Mouse (Mus musculus): Measurements from ENCODE around the gene Olfr6. TPM values are rescaled to one million over a fixed set of nuclear protein-coding genes. Genes with fewer than 3 reads are reported as not detected.
"Not testable (repeated sequence)": the region's sequence is repeated elsewhere in the genome, so short reads cannot be mapped to it uniquely, and the experiment has no call there.

The Olfr6 gene
- not detected in 2 replicates for polyA plus RNA-seq (2012; ENCODE audit: insufficient read depth, insufficient read length, low replicate concordance, missing spikeins)

- no peaks in the 10 kb centered on the region for H3K4me1 ChIP-seq (ENCODE audit: control insufficient read depth, insufficient read depth, low read length)
- 91% methylated on average over 1 of the region's 1 CpGs for WGBS
- no peak for TF ChIP-seq CTCF (IDR thresholded peaks at IDR 0.05; ENCODE audit: insufficient read depth, low read depth, low read length)
- H3K4me3 ChIP-seq (ENCODE audit: insufficient read depth, low read depth, low read length), result no peak within 1 kb of the TSS
- H3K27ac ChIP-seq (ENCODE audit: insufficient read depth, low read depth, low read length), result no peak within 1 kb of the TSS
These were observed at the start of gene Olfr6 for GRCm38 (mm10) chr7:106963837-106964236. Gene Olfr6 (minus strand): TSS chr7:106963937.

GRCm38 (mm10) chr7:107005972-107006371 is 42.2 kb upstream of the Olfr6 start, which contains the start of gene Olfr2:
Gene Olfr2 (minus strand): TSS chr7:107006072.
- H3K4me3 ChIP-seq (ENCODE audit: insufficient read depth, low read depth, low read length), result no peak within 1 kb of the TSS

GRCm38 (mm10) chr7:107004169-107004568 is 40.4 kb upstream of the Olfr6 start:
- Histone ChIP-seq H3K4me3 (ENCODE audit: insufficient read depth, low read depth, low read length) (no peak overlapping the region), H3K27ac (ENCODE audit: insufficient read depth, low read depth, low read length) (no peak overlapping the region), H3K4me1 (ENCODE audit: control insufficient read depth, insufficient read depth, low read length) (no peaks in the 10 kb centered on the region)
- 58% methylated on average over 3 of the region's 3 CpGs for WGBS
- TF ChIP-seq POLR2A (IDR thresholded peaks at IDR 0.05; ENCODE audit: insufficient read depth, low read depth, low read length) (no peak), CTCF (IDR thresholded peaks at IDR 0.05; ENCODE audit: insufficient read depth, low read depth, low read length) (no peak)

More at GRCm38 (mm10) chr7:107005972-107006371, 42.2 kb upstream of the Olfr6 start, which contains the start of gene Olfr2:
- 43% methylated on average over 1 of the region's 1 CpGs for WGBS
- Histone ChIP-seq H3K27ac (ENCODE audit: insufficient read depth, low read depth, low read length) (no peak within 1 kb of the TSS), H3K4me1 (ENCODE audit: control insufficient read depth, insufficient read depth, low read length) (no peaks in the 10 kb centered on the region)
- no peak for TF ChIP-seq POLR2A (IDR thresholded peaks at IDR 0.05; ENCODE audit: insufficient read depth, low read depth, low read length)
- TF ChIP-seq CTCF (IDR thresholded peaks at IDR 0.05; ENCODE audit: insufficient read depth, low read depth, low read length), result no peak

- H3K27ac ChIP-seq (ENCODE audit: insufficient read depth, low read depth, low read length), result no peak overlapping the region
- TF ChIP-seq POLR2A (IDR thresholded peaks at IDR 0.05; ENCODE audit: insufficient read depth, low read depth, low read length) (no peak), CTCF (IDR thresholded peaks at IDR 0.05; ENCODE audit: insufficient read depth, low read depth, low read length) (no peak)
- 89% methylated on average over 7 of the region's 7 CpGs for WGBS
- H3K4me1 ChIP-seq (ENCODE audit: control insufficient read depth, insufficient read depth, low read length), result no peaks in the 10 kb centered on the region
- no peak overlapping the region for H3K4me3 ChIP-seq (ENCODE audit: insufficient read depth, low read depth, low read length)
These were observed 37.1 kb upstream of the Olfr6 start for GRCm38 (mm10) chr7:107000798-107001197.

- WGBS, result 96% methylated on average over 3 of the region's 3 CpGs
- TF ChIP-seq CTCF (IDR thresholded peaks at IDR 0.05; ENCODE audit: insufficient read depth, low read depth, low read length) (no peak), POLR2A (IDR thresholded peaks at IDR 0.05; ENCODE audit: insufficient read depth, low read depth, low read length) (no peak)
- Histone ChIP-seq H3K4me3 (ENCODE audit: insufficient read depth, low read depth, low read length) (no peak overlapping the region), H3K27ac (ENCODE audit: insufficient read depth, low read depth, low read length) (no peak overlapping the region), H3K4me1 (ENCODE audit: control insufficient read depth, insufficient read depth, low read length) (no peaks in the 10 kb centered on the region)
These were observed 21.5 kb upstream of the Olfr6 start for GRCm38 (mm10) chr7:106985236-106985635.

- H3K27ac ChIP-seq (ENCODE audit: insufficient read depth, low read depth, low read length), result no peak within 1 kb of the TSS
- H3K4me3 ChIP-seq (ENCODE audit: insufficient read depth, low read depth, low read length), result no peak within 1 kb of the TSS
- TF ChIP-seq CTCF (IDR thresholded peaks at IDR 0.05; ENCODE audit: insufficient read depth, low read depth, low read length) (no peak), POLR2A (IDR thresholded peaks at IDR 0.05; ENCODE audit: insufficient read depth, low read depth, low read length) (no peak)
- WGBS, result 52% methylated on average over 1 of the region's 1 CpGs
- H3K4me1 ChIP-seq (ENCODE audit: control insufficient read depth, insufficient read depth, low read length), result no peaks in the 10 kb centered on the region
These were observed 11.6 kb upstream of the Olfr6 start, which contains the start of gene Olfr711 for GRCm38 (mm10) chr7:106975353-106975752. Gene Olfr711 (minus strand): TSS chr7:106975453.

- H3K4me1 ChIP-seq (ENCODE audit: control insufficient read depth, insufficient read depth, low read length); H3K27ac ChIP-seq (ENCODE audit: insufficient read depth, low read depth, low read length); H3K4me3 ChIP-seq (ENCODE audit: insufficient read depth, low read depth, low read length): not testable (repeated sequence)
These were observed 3.8 kb upstream of the Olfr6 start for GRCm38 (mm10) chr7:106967503-106967902.

- 80% methylated on average over 3 of the region's 3 CpGs for WGBS
- no peak within 1 kb of the TSS for H3K4me3 ChIP-seq (ENCODE audit: insufficient read depth, low read depth, low read length)
- H3K27ac ChIP-seq (ENCODE audit: insufficient read depth, low read depth, low read length), result no peak within 1 kb of the TSS
- TF ChIP-seq CTCF (IDR thresholded peaks at IDR 0.05; ENCODE audit: insufficient read depth, low read depth, low read length) (no peak), POLR2A (IDR thresholded peaks at IDR 0.05; ENCODE audit: insufficient read depth, low read depth, low read length) (no peak)
- H3K4me1 ChIP-seq (ENCODE audit: control insufficient read depth, insufficient read depth, low read length), result no peaks in the 10 kb centered on the region
These were observed 15.5 kb downstream of the Olfr6 start, which contains the start of gene Olfr710 for GRCm38 (mm10) chr7:106948212-106948611. Gene Olfr710 (minus strand): TSS chr7:106948312.

- Histone ChIP-seq H3K4me3 (ENCODE audit: insufficient read depth, low read depth, low read length) (no peak within 1 kb of the TSS), H3K27ac (ENCODE audit: insufficient read depth, low read depth, low read length) (no peak within 1 kb of the TSS)
- TF ChIP-seq CTCF (IDR thresholded peaks at IDR 0.05; ENCODE audit: insufficient read depth, low read depth, low read length), result no peak
- no peak for TF ChIP-seq POLR2A (IDR thresholded peaks at IDR 0.05; ENCODE audit: insufficient read depth, low read depth, low read length)
These were observed 31.6 kb downstream of the Olfr6 start, which contains the start of gene Olfr709-ps1 for GRCm38 (mm10) chr7:106932119-106932518. Gene Olfr709-ps1 (minus strand): TSS chr7:106932219.

GRCm38 (mm10) chr7:106920961-106921360 is 42.8 kb downstream of the Olfr6 start:
- not testable (repeated sequence) for H3K4me3 ChIP-seq (ENCODE audit: insufficient read depth, low read depth, low read length); H3K4me1 ChIP-seq (ENCODE audit: control insufficient read depth, insufficient read depth, low read length); H3K27ac ChIP-seq (ENCODE audit: insufficient read depth, low read depth, low read length)
- WGBS, result 88% methylated on average over 7 of the region's 7 CpGs

More at GRCm38 (mm10) chr7:106932119-106932518, 31.6 kb downstream of the Olfr6 start, which contains the start of gene Olfr709-ps1:
- H3K4me1 ChIP-seq (ENCODE audit: control insufficient read depth, insufficient read depth, low read length), result no peaks in the 10 kb centered on the region

Measured in olfactory bulb, adult 2 months (tissue).